Mouse (Mus musculus) kidney, adult 8-10 months (tissue): Measurements from ENCODE around the gene Tmem145.

Source experiments
- DNase-seq, 2 experiments: peaks; one replicate each; pipeline ENCODE4 v3.0.0; 2022

Gene Tmem145

DNA sequence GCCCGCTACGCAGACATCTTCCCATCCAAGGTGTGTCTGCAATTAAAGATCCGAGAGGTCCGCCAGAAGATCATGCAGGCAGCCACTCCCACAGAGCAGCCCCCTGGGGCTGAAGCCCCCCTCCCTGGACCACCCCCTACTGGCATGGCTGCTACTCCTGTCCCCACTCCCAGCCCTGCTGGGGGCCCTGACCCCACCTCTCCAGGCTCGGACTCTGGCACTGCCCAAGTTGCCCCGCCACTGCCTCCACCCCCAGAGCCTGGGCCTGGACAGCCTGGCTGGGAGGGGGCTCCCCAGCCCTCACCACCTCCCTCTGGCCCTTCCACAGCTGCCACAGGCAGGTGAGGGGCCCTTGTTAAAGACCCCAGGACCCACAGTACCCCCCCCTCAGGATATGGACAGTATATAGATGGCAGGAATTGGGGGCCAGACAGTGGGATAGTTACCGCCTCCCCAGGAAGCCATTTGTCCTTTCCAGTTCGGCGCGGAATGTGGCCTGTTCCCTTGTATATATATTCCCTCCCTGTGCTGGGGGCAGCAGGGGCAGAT lies 12.6 kb upstream of the Tmem145 start:
- DNase-seq = no peak

DNA sequence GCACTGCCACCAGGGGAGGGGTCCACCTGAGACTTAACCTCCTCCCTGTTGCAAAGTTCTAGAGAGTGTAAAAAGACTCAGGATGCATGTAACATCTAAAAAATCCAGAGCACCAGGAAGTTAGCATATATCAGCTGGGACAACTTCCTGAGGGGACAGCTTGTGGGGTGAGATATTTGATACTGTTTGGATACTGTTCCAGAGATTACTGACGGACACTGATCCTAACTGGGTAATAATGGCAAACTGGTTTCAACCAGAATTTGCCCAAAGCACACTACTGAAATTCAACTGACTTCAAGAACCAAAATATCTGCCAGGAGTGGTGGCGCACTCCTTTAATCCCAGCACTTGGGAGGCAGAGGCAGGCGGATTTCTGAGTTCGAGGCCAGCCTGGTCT lies 11.4 kb upstream of the Tmem145 start:
- DNase-seq = no peak

DNA sequence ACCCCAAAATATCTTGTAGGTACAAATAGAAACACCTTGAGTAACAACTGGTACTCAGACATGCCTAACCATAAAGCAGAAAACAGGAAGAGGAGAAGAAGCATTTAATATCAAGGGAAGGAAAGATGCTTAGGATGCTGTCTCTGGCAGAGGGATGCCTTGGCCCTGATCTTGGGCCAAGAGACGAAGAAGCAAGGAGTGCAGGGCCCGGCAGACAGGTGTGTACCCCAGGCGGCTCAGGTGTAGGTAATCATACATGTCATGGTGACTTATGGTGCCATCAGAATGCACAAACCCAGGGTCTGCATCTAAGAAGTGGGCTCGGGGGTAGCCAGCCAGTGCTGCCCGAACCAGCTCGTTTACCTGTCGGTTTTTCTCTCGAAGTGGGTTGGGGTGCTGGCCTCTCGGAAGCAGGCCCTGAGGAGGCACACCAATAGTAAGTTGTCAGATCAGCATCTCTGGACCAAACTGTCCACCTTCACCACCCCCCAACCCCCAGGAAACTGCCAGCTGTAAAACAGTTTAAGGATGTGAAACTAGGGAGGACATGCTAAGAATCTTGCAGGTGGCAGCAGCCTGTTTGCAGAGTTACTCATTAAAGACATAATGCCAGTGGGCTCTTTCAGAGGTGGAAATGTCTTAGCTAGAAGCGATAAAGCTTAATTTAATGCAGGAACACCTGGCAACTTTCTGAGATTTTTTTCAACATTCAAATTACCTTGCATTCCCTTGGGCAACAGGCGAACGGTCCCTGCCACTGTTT lies 10.8 kb upstream of the Tmem145 start:
- DNase-seq = no peak

DNA sequence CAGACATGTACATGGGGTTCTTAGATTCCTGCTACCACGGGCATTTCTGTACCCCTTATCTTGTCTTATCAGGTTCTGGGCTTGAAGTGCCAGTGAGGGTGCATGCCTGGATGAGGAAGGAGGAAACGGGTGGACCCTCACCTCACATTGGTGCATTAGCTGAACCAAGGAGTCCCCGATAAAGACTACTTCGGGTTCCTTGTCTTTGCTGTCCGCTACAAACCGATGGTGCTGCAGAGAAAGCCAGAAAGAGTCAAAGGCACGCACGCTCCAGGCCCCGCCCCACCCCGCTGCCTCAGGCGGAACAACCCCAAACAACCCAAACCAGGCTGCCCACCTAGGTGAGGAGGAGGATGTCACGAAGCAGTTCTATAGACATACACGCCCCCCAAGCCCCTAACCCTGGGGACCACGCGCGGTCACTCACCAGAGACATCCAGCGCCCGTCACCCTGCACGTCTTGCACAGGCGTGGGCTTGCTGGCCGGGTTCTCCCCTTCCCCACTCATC lies 8.9 kb upstream of the Tmem145 start:
- DNase-seq = no peak

DNA sequence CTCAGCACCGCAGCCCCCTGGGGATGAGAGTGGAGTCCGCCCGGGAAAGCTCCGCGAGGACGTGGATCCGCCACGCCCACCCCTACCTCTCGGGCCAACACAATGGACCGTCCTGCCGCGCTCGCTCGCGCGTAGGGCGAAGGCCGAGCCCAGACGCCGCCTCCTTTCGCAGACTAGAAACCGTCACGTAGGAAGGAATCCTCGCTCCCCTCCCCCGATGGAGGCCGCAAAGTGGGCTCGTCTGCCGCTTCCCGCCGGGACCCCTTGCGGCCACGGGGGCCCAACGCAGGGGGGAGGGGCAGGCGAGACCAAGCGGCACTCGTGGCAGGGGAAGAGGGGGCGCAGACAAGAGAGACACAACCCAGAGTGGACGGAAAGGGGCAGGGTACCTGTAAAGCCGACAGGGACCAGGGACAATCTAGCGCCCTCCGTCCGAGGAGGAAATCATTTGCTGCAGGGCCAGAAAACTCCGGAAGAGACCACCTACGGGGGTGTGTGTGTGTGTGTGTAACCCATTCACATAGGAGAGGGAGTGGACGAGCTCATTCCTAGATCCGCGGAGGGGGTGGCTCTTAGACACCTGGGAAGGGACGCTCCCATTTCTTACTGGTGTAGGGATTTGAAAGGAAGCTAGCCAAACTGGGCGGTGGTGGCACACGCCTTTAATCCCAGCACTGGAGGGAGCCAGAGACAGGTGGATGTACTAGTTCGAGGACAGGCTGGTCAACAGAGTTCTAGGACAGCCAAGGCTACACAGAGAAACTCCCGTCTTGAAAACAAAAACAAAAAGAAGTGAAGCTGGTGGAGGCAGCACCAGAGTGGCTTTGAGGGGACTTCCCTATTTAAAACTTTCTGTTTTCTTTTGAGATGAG lies 8.2 kb upstream of the Tmem145 start, which contains the start of gene Pafah1b3:
Pafah1b3 (minus strand) TSS at position 533 of the 872 bp plus-strand sequence.
- peak; percentile 83 to 87 for DNase-seq

DNA sequence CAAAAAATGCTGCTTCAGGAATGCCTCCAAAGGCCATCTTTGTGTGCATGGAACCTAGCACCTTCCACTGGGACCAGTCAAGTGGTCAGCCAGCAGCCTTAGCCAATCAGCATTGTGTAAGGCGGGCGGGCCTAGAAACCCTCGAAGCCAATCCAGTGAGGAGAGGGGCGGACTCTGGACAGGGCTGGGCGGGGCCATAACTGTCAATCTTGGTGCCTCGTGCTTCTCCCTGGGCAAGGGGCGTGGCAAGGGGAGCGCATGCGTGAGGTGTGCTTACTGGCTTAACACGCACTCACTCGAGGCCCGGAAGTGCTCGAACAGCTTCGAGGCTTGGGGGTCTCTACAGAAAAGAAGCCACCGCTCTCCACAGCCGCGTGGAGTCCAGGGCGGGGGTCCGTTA lies 4.8 kb upstream of the Tmem145 start, which contains the start of gene Prr19:
Prr19 (plus strand) TSS at position 349 of the 400 bp plus-strand sequence.
- no peak for DNase-seq

DNA sequence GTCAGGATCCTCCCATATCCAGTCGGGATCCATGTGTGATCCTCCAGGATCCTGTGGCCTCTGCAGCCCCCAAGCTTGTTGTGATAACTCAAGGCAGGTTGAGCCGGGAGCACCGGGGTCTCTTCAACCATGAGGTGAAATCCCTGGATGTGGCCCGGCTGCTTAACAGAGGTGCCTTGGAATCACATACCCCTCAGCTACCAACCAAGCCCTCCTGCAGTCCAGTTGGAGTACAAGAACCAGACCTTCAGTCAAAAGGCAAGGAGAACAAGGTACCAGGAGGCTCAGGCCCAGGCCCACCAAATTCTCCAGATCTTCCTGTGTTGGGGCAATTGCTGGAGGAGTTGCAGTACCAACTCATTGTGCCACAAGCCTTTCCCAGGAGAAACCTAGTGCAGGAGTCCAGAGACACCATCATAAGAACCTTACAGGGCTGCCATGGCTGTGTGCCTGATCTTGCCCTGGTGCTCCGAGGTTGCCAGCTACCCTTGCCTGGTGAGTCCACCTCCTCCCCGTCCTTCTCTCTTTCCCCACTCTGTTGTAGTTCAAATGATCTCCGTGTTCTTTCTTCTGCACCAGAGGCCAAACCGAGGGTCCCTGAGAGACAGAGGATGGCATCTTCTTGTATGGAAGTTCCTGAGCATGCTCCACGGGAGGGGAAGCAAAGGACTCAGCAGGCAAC lies 2.8 kb upstream of the Tmem145 start:
- DNase-seq = no peak

DNA sequence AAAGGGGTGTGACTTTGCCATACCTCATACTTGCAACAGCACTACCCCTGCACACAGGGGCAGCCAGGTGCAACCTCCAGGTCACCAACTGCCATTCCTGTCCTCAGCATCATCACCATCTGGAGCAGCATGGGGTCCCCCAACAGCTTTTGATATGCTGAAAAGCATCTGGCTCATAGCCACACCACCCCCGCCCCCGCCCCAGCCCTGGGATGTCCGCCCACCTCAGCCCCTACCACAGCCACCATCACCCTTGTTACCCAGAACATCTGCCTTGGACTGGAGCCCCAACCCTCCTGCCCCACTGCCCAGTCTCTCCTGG lies 2.3 kb upstream of the Tmem145 start:
- DNase-seq = no peak

DNA sequence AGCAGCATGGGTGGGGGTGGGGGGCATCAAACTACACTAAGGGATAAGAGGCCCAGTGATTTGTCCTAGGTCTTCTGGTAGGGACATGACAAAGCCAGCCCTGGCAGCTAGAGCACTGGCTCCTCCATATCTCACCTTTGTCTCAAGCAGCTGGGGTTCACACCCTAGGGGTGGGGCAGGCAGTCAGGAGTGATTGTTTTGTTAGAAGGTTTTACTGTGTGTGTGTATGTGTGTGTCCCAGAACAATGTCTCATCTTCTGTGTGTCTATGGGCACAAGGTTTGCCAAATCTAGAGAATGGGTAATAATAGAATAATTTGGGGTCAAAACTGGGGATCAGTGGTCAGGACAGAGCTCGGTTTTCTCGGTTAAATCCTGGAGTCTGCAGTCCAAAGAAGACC lies 425 bp upstream of the Tmem145 start:
- no peak for DNase-seq

DNA sequence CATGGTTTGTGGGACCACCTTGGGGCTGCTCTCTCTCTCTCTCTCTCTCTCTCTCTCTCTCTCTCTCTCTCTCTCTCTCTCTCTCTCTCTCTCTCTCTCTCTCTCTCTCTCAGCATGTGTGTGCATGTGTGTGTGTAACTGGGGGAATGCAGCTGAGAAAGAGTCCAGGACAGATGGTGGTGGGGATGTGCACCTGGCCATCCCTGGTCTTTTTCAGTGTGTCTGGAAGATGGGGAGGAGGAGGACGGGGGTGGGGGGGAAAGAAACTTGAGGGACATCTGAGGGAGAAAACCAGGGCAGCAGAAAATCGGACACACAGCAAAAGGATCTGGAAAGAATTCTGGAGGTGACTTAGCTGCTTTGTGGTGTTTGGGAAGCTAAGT lies 699 bp downstream of the Tmem145 start:
- DNase-seq = no peak

DNA sequence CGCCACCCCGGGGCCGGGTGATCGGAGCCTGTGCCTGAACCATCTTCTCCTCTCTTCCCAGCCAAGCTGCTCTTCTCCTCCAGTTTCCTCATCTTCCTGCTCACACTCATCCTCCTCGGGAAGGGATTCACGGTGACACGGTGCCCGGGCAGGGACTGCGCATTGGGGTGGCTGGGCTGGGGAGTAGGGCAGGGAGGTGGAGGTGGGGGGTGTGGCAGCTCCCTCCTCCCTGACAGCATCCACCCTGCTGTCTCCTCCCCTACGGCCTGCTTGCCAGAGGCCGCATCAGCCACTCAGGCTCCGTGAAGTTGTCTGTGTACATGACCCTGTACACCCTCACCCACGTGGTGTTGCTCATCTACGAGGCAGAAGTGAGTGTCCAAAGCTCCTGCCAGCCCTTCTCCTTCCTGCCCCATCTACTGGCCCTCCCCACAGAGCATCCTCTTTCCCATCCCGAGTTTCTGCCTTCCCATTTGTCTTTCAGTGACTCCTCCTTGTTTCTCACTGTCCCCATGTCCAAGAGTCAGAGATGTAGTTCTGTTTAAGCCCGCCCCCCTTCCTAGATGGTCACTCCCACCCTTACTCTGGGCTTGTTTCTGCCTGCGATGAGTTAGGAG lies 2.9 kb downstream of the Tmem145 start:
- no peak for DNase-seq

DNA sequence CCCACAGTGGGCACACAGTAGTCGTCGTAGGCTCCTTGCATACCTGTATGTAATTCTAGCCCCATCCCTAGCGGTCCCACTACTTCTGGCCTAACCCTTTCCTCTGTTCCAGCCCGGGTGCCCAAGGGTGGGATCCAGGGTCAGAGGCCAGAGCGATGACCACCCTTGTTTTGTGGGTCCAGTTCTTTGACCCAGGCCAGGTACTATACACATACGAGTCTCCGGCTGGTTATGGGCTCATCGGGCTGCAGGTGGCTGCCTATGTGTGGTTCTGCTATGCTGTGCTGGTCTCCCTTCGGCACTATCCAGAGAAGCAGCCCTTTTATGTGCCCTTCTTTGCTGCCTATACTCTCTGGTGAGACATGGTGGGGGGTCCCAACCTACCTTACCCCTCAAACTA lies 3.5 kb downstream of the Tmem145 start:
- no peak for DNase-seq

DNA sequence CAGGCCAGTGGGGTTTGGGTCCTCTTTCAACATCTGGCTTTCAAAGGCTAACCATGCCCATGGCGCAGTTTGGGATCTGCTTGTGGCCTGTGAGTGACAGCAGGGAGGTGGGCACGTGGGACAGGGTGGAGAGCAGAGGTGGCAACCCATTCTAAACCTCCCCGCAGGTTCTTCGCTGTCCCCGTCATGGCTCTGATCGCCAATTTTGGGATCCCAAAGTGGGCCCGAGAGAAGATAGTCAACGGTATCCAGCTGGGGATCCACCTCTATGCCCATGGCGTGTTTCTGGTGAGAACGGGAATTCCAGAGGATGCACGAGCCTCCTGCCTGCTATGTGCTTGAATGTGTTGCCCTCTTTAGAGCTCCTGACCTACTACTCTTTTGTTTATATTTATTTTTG lies 5.3 kb downstream of the Tmem145 start:
- no peak for DNase-seq

DNA sequence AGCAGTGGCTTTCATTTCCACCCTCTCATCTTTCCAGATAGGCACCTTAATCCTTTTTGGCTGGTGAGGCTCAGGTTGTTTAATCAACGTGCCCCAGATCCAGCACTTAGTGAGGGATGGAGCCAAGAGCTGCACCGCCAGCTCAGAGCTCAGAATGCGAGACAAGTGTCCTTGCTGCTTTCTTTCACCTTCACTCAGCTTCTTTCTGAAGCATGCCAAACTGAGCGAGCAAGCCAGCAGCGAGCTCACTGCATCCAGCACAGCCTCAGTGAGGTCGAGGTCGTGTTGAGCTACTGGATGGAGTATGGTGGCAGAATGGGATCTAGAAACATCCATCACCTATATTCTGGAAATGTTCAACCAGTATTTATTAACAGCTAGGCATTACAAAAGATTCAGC lies 7.4 kb downstream of the Tmem145 start:
- no peak for DNase-seq

DNA sequence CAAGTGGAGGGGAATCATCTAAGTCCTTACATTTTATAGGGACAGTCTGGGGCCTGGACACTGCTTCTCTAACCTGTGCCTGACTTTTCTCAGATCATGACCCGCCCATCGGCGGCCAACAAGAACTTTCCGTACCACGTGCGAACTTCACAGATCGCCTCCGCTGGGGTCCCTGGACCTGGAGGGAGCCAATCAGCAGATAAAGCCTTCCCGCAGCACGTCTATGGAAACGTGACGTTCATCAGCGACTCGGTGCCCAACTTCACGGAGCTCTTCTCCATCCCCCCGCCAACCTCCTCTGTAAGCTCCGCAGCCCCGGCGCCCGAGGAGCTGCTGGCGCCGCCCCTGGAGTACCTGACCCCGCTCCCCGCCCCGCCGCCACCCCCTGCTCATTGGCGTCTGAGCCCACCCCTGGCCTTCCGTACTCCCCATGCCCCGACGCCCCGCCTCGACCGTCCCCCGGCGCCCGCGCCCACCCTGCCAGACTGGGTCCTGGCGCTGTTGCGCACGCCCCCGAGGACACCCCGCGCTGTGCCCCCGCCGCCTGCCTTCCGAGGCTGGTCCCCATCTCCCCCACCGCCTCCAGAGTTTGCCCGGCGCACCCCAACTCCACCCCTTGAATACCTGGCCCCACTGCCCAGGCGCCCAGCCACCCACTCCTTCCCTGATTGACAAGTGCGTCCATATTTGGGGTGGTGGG lies 8.8 kb downstream of the Tmem145 start:
- DNase-seq = no peak

DNA sequence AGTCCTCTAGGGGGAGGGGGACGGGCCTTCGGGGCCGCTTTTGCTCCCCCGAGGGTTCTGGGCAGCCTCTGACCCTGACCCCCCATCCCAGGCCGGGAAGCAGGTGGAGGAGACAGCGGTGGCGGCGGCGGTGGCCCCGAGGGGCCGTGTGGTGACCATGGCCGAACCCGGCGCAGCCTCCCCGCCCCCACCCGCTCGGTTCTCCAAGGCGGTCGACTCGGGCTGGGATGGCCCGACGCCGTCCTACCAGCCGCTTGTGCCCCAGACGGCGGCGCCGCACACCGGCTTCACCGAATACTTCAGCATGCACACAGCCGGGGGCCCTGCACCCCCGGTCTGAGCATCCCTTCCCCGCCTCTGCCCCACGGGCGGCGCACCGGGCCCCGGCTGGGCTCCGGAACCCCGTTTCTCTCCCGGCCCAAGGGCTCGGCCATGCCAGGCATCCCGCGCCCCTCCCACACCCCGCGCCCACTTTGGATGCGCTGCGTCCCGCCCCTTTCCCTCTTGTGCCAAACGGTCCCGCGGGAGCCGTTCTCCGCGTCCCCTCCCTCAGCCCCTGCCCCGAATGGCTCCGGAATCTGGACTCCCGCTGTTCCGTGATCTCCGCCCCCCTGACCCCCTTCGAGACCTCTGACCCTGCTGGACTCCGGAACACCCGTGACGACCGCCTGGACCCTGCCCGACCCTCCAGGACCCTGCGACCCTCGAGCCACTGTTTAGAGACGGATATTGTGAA lies 9.6 kb downstream of the Tmem145 start:
- DNase-seq = no peak

DNA sequence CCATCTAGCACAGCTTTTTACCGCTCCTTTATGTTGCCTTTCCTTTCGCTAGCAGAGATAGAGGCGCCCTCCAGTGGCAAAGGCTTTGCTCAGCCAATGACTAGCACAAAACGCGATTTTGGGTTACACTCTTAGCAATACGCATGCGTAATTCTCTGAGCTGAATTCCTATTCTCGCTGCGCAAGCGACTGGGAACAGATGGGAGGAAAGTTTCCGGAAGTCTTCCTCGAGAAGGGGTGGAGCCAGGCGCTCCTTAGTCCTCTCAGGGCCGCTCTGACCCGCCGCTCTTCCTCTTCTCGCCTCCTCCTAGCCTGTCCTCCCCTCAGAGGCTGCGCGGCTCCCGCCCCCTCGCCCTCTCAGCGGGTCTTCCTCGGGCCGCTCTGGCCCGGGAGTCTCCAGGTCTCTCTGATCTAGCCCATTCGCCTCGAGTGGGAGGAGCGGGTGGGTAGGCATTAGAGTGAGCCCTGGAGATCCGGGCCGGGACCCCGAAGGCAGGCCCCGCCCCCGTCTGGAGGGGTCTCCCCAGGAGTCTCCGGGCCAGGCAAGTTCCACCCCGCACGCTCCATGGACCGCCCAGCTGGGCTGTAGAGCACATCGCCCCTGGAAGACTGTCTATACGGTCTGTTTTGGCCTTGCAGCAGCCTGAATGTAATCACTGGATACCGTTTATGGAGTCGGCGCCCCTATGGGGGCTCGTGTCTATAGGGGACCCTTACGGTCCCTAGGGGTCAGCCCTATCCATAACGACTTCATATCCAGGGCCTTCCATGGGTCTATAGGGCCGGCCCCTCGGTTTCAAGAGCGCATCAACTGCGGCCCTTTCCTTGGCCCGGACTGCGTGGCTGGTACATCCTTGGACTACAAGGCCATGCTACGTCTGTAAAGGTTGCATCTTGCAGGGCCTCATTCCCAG lies 10.9 kb downstream of the Tmem145 start, which contains the start of gene Megf8:
Megf8 (plus strand) TSS at position 633 of the 914 bp plus-strand sequence.
- peak; percentile 98 for DNase-seq

DNA sequence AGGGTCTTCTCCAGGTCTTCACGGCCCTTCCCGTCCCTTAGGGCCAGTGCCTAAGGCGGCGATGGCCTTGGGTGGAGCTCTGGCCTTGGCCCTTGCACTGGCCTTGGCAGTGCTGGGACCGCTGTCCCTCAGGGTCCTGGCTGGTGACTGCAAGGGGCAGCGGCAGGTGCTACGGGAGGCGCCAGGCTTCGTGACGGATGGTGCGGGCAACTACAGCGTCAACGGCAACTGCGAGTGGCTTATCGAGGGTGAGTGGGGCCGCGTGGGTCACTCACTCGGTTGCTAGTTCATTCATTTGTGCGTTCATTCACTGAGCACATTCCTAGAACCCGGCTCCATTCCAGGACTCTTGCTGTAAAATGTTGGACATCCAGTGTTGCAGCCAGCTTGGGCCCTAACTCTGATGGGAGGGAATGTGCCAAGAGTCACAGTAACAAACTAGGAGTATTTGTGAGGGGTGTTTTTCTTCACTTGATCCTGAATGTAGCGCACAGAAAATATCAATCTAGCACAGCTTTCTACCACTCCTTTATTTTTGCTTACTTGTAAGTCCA lies 11.6 kb downstream of the Tmem145 start:
- no peak for DNase-seq

DNA sequence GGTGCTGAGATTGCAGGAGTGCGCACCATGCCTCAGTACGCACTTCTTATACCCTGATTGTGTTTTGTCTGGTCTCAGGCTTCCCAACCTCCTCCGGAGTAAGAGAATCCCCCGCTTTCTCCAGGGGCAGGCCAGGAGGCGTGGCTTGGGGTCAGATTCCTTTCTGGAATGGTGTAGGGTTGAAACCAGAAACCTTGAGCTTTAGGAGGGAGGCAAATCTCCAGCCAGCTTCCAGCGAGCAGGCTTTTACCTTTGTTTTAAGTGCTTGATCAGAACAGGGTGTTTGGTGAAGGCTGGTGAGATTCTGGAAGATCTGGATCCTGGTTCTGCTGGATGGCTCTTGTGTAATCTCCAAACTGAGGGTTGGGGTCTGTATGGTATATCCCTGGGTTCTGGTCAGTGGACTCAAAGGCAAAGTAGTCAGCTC lies 16.2 kb downstream of the Tmem145 start:
- DNase-seq = no peak

DNA sequence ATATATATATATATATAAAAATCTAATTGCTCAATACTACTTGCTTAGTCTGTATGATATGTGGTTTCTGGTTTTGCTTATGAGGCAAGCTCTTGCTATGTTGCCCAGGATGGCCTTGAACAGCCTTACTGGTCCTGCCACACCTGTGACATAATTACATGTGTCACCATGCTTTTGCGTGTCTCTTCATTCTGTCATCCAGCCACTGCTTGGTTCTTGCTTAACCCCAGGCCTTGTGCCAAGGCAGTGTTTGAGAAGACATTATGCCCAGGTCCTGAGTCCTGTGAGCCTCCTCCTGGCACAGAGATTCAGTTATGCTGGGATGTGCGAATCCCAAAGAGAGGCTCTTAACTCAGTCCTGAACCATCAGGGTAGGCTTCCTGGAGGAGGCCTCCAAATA lies 17.3 kb downstream of the Tmem145 start:
- no peak for DNase-seq
